Mouse (Mus musculus) midbrain, embryonic 16.5 days (tissue): Measurements from ENCODE around the gene Nadk. TPM values are rescaled to one million over a fixed set of nuclear protein-coding genes. Genes with fewer than 3 reads are reported as not detected.

Source experiments
- ATAC-seq: fragments of 200-750 bp; cut with Nextera tagmentation; 2 replicates; pipeline ENCODE4 v1.8.0; 2017; ENCODE audit warnings: moderate TSS enrichment
- H3K27ac ChIP-seq: fragments of 300-500 bp; sonication (generic); 2 replicates; pipeline ENCODE4 v1.5.1; 2014; ENCODE audit warnings: mild to moderate bottlenecking, low read length, mixed read lengths
- H3K27me3 ChIP-seq: fragments of 300-500 bp; sonication (generic); 2 replicates; pipeline ENCODE4 v1.6.1; 2014; ENCODE audit warnings: low read depth, low read length, mixed read lengths; ENCODE audit not compliant: control insufficient read depth, insufficient read depth
- H3K36me3 ChIP-seq: fragments of 300-500 bp; sonication (generic); 2 replicates; pipeline ENCODE4 v1.6.1; 2014; ENCODE audit warnings: mild to moderate bottlenecking, low read length, moderate library complexity, mixed read lengths; ENCODE audit not compliant: control insufficient read depth, insufficient read depth
- H3K4me1 ChIP-seq: fragments of 300-500 bp; sonication (generic); 2 replicates; pipeline ENCODE4 v1.6.1; 2014; ENCODE audit warnings: mild to moderate bottlenecking, low read length, mixed read lengths; ENCODE audit not compliant: control insufficient read depth, insufficient read depth
- H3K4me2 ChIP-seq: fragments of 300-500 bp; sonication (generic); 2 replicates; pipeline ENCODE4 v1.6.1; 2014; ENCODE audit warnings: mild to moderate bottlenecking, low read length, mixed read lengths
- H3K4me3 ChIP-seq: fragments of 300-500 bp; sonication (generic); 2 replicates; pipeline ENCODE4 v1.5.1; 2014; ENCODE audit warnings: low read depth, mild to moderate bottlenecking, low read length, moderate library complexity, mixed read lengths
- H3K9ac ChIP-seq: fragments of 300-500 bp; sonication (generic); 2 replicates; pipeline ENCODE4 v1.6.1; 2014; ENCODE audit warnings: low read depth, low read length, mixed read lengths
- H3K9me3 ChIP-seq: fragments of 300-500 bp; sonication (generic); replicated peaks from 2 replicates; pipeline ENCODE4 v1.6.1; 2014; ENCODE audit warnings: mild to moderate bottlenecking, low read length, mixed read lengths; ENCODE audit not compliant: control insufficient read depth, poor library complexity, severe bottlenecking
- WGBS: fragments of 180-500 bp; shearing (Covaris S2); extraction: QIAGEN DNeasy Blood & Tissue Kit; methylation state at CpG from one replicate; pipeline ENCODE4 v1.1.7; 2014; 5-methylcytosine and 5-hydroxymethylcytosine counted together
- polyA plus RNA-seq: library from polyadenylated mRNA; unstranded; fragments of >200 nt; fragmentation: Nextera tagmentation; extraction: Ambion mirVana; gene quantifications from 2 replicates; pipeline ENCODE4 v1.2.1, GENCODE M21; 2015

Gene Nadk
- polyA plus RNA-seq, 1 experiment from 2014 or later: 77.1 TPM

- Histone ChIP-seq H3K36me3 (0 out of 2 replicates have a peak, but pooled peaks cover 2% of the 10 kb centered on the region), H3K27me3 (no peaks in the 10 kb centered on the region), H3K9ac (no peak overlapping the region), H3K4me1 (no peaks in the 10 kb centered on the region; the same call in 1 of the 2 replicates), H3K9me3 (no peaks in the 10 kb centered on the region), H3K27ac (no peak overlapping the region), H3K4me2 (no peak overlapping the region), H3K4me3 (no peak overlapping the region)
- no peak for ATAC-seq
- 79% methylated on average over 3 of the region's 3 CpGs for WGBS
Observed at GRCm38 (mm10) chr4:155595777-155596176, 33.6 kb downstream of the Nadk start.

GRCm38 (mm10) chr4:155596606-155597005 is 34.4 kb downstream of the Nadk start:
- Histone ChIP-seq H3K4me3 (no peak overlapping the region), H3K9me3 (no peaks in the 10 kb centered on the region), H3K9ac (no peak overlapping the region), H3K4me1 (no peaks in the 10 kb centered on the region; the same call in 1 of the 2 replicates), H3K36me3 (no peaks in the 10 kb centered on the region), H3K27me3 (no peaks in the 10 kb centered on the region), H3K27ac (no peak overlapping the region), H3K4me2 (no peak overlapping the region)
- 77% methylated on average over 5 of the region's 5 CpGs for WGBS
- ATAC-seq: no peak

DNA sequence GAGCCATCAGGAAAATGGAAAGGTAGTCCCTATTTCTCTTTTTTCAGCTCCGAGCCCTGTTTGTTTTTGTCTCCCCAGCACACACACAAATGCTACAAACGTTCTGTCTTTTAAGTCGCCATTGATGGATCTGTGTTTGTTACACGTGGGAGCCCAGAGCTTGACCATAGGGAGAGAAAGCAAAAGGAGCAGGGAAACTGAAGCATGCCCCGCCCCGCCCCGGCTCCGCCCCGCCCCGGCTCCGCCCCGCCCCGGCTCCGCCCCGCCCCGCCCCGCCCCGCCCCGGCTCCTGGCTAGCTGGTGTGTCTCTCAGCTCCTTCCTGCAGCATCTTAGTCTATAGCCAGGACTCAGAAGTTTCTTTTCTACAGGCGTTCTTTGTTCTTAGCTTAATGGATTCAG is 36.4 kb downstream of the Nadk start:
- H3K36me3 ChIP-seq: no peaks in the 10 kb centered on the region
- no peaks in the 10 kb centered on the region for H3K9me3 ChIP-seq
- no peak overlapping the region for H3K4me3 ChIP-seq
- H3K27ac ChIP-seq: no peak overlapping the region
- ATAC-seq: no peak
- H3K27me3 ChIP-seq: no peaks in the 10 kb centered on the region
- H3K4me1 ChIP-seq: peaks cover 9% of the 10 kb centered on the region
- H3K4me2 ChIP-seq: no peak overlapping the region
- WGBS: 20% methylated on average over 20 of the region's 20 CpGs
- no peak overlapping the region for H3K9ac ChIP-seq

- H3K4me2 ChIP-seq: peak overlapping the region; percentile 90
- no peaks in the 10 kb centered on the region for H3K36me3 ChIP-seq
- H3K4me3 ChIP-seq: peak overlapping the region; percentile 98
- ATAC-seq: no peak
- H3K27ac ChIP-seq: peak overlapping the region; percentile 100
- H3K9ac ChIP-seq: peak overlapping the region; percentile 99
- 89% methylated on average over 10 of the region's 11 CpGs for WGBS
- peaks cover 14% of the 10 kb centered on the region for H3K4me1 ChIP-seq
- no peaks in the 10 kb centered on the region for H3K27me3 ChIP-seq
- H3K9me3 ChIP-seq: no peaks in the 10 kb centered on the region
Observed at GRCm38 (mm10) chr4:155599901-155600825, 38.0 kb downstream of the Nadk start.

DNA sequence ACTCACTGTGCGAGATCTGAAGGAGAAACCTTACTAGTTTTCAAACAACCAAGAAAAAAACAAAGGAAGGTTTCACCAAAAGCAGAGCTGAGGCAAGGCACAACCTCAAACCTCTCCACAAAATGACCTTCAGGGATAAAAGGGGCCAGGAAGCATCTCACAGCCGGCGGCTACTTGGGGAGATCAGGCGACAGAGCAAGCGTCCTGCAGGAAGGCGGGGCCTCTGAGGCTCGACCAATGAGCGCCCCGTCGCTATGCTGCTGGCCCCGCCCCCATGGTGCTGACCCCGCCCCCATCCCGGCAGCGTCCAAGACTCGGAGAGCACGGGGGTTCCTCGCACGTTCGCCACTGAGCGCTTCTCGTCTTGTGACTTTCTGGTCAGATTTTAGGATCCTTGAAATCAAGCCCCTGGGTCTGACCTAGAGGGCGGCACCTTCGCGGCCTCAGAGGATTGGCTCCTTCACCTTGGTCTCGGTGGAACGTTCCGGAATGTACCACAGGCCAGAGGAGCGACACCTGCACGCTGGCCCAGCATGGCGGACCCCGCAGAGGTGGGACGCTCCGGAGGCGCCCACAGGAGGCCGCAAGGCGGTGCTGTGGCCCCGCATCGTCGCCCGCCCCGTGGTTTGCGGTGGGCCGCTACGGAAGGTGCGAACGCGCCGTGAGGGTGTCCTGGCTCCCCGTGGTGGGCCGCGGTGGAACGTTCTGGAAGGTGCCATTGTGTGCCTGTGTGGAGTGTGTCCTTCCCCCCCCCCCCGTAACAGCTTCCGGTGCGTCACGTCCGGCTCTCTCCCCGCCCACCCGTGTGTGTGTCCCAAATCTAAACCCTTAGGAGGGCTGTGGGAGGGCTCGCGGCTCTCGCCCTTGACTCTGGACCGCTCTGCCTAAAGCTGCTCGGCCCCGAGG is 39.2 kb downstream of the Nadk start, which contains the start of gene Slc35e2:
Gene Slc35e2, plus strand, starts transcription at position 326 of the 906 bp plus-strand sequence.
- Histone ChIP-seq H3K9me3 (no peaks in the 10 kb centered on the region), H3K4me2 (peak within 1 kb of the TSS; percentile 90), H3K9ac (peak within 1 kb of the TSS; percentile 99), H3K36me3 (no peaks in the 10 kb centered on the region; the same call in 1 of the 2 replicates), H3K27ac (peak within 1 kb of the TSS; percentile 100), H3K27me3 (no peaks in the 10 kb centered on the region), H3K4me1 (peaks cover 14% of the 10 kb centered on the region), H3K4me3 (peak within 1 kb of the TSS; percentile 98)
- ATAC-seq: peak; percentile 96
- WGBS: under 1% methylated on average over 54 of the region's 65 CpGs

DNA sequence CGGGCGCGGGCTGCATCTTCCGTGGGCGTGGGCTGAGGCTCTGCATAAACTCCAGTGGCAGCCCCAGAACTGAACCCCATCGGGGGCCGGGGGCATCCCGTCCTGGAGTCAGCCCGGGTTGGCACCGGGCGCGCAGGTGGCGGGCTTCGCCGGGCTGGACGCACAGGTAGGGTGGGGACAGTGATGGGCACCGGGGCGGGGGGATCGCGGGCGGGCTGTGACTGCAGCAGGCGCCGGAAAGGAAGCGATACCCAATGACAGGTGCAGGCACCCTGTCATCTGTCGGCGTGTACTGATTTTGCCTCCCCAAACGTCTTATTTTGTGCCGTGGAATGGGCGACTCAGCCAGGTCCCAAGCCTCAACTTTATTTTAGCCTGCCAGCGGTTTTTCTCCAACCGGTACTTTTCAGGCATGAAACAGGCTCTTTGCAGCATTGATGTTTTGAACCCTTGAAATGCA is 39.8 kb downstream of the Nadk start:
- H3K9me3 ChIP-seq: no peaks in the 10 kb centered on the region
- H3K4me2 ChIP-seq: peak overlapping the region; percentile 90
- peaks cover 14% of the 10 kb centered on the region for H3K4me1 ChIP-seq
- peak overlapping the region; percentile 98 for H3K4me3 ChIP-seq
- no peaks in the 10 kb centered on the region for H3K27me3 ChIP-seq
- WGBS: under 1% methylated on average over 23 of the region's 31 CpGs
- H3K9ac ChIP-seq: peak overlapping the region; percentile 99
- peak overlapping the region; percentile 100 for H3K27ac ChIP-seq
- ATAC-seq: no peak
- H3K36me3 ChIP-seq: no peaks in the 10 kb centered on the region; the same call in 1 of the 2 replicates

DNA sequence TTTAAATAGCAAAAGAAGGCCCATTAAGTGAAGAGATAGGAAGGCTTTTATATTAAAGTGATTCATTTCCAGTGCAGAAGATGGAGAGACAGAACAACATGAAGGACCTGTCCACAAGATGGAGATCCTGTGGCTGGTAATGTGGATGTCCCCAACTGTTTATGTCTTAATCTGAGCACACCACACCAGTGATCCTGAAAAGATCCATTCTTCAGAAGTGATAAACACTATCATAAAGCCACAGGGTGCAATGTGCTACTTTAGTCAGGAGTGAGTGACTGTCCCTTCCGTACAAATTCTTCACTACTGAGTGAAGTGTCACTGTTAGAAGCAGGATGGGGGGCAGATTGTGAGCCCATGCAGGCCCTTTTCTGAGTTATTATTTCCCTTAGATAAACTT is 40.6 kb downstream of the Nadk start:
- Histone ChIP-seq H3K4me2 (peak overlapping the region; percentile 90), H3K4me3 (peak overlapping the region; percentile 98), H3K27me3 (no peaks in the 10 kb centered on the region), H3K4me1 (peaks cover 14% of the 10 kb centered on the region), H3K9me3 (no peaks in the 10 kb centered on the region), H3K9ac (no peak overlapping the region), H3K36me3 (no peaks in the 10 kb centered on the region; the same call in 1 of the 2 replicates), H3K27ac (no peak overlapping the region)
- WGBS: 100% methylated on average over 1 of the region's 1 CpGs
- ATAC-seq: no peak

- Histone ChIP-seq H3K4me1 (peaks cover 14% of the 10 kb centered on the region), H3K4me3 (no peak overlapping the region), H3K27ac (no peak overlapping the region), H3K9me3 (no peaks in the 10 kb centered on the region), H3K9ac (no peak overlapping the region), H3K4me2 (no peak overlapping the region), H3K36me3 (no peaks in the 10 kb centered on the region; the same call in 1 of the 2 replicates), H3K27me3 (no peaks in the 10 kb centered on the region)
- ATAC-seq: no peak
- 97% methylated on average over 6 of the region's 6 CpGs for WGBS
Observed at GRCm38 (mm10) chr4:155603801-155604200, 41.6 kb downstream of the Nadk start.
